Mouse (Mus musculus): ENCODE results near the gene C3ar1. TPM values are rescaled to one million over a fixed set of nuclear protein-coding genes. Genes with fewer than 3 reads are reported as not detected.

The C3ar1 gene
- total RNA-seq, 2 experiments from 2014 or later, result 0.38 to 0.79 TPM

GRCm38 (mm10) chr6:122800640-122801300 lies 55.2 kb downstream of the C3ar1 start:
- DNase-seq (ENCODE audit: low spot score in 2 of 2), result no peak

Small RNA genes lying within 50 kb of the gene (microRNA-seq; reads per million reads assigned to microRNA genes)
- 0 to 0.20 reads per million in 2 experiments for gene Mir7231

Other genes with a start within 250 kb of the C3ar1 start
- not detected for gene Gdf3, start 246.1 kb downstream of the C3ar1 start, total RNA-seq (2021)
- not detected for gene Dppa3, start 229.8 kb downstream of the C3ar1 start, total RNA-seq (2021)
- gene Nanog, start 148.7 kb downstream of the C3ar1 start, total RNA-seq (2021), result not detected
- gene Slc2a3, start 54.5 kb downstream of the C3ar1 start, total RNA-seq (2021), result 100 to 1,000 TPM; 110 to 113 TPM
- gene Foxj2, start 36.2 kb downstream of the C3ar1 start, total RNA-seq (2021), result 10 to 100 TPM; 29.1 to 29.9 TPM
- 100 to 1,000 TPM; 212 to 213 TPM for gene Necap1, start 18.3 kb upstream of the C3ar1 start, total RNA-seq (2021)
- under 1 TPM; 0.27 to 0.41 TPM for gene Clec4a1, start 65.7 kb upstream of the C3ar1 start, total RNA-seq (2021)
- under 1 TPM; 0.38 to 0.82 TPM for gene Clec4a3, start 96.4 kb upstream of the C3ar1 start, total RNA-seq (2021)
- not detected for gene Clec4a4, start 134.2 kb upstream of the C3ar1 start, total RNA-seq (2021)
- gene Clec4b1, start 193.8 kb upstream of the C3ar1 start, total RNA-seq (2021), result not detected

All from layer of hippocampus, adult 18-20 months (tissue).